Mouse (Mus musculus): ENCODE measurements around the gene Cpa1. TPM values are rescaled to one million over a fixed set of nuclear protein-coding genes. Genes with fewer than 3 reads are reported as not detected.
A peak's percentile ranks its signal among the peaks of the same experiment; 100 is the strongest.

The Cpa1 gene
- polyA plus RNA-seq, 1 experiment from 2014 or later, result 0.42 TPM

DNA sequence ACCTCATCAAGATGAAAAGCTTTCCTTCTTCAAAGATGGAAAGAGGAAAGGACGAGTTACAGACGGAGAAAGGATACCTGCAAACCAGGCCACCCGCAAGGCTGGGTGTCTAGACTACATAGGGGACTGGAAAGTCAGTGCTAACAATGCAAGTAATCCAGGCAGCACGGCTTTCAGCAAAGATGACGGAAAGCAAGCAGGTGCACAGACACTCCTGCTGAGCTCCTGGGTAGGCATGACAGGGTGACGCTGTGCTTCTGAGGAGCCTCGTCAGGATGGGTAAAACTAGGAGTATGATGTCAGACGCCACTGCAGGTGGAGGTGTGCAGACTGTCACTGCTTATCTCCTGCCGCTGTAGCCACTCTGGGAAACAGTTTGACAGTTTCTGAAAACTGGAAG, 38.6 kb downstream of the Cpa1 start:
- H3K36me3 ChIP-seq, result no peaks in the 10 kb centered on the region
- H3K4me2 ChIP-seq (replicated peaks), result no peak overlapping the region
- H3K27ac ChIP-seq (replicated peaks), result 0 out of 2 replicates have a peak overlapping the region, but pooled peaks have one; percentile 6
- 74% methylated on average over 9 of the region's 9 CpGs for WGBS
- no peak overlapping the region for H3K9ac ChIP-seq (replicated peaks)
- H3K4me1 ChIP-seq, result peaks cover 56% of the 10 kb centered on the region
- 0 out of 2 replicates have a peak, but pooled peaks cover 3% of the 10 kb centered on the region for H3K27me3 ChIP-seq
- ATAC-seq (ENCODE audit: low FRiP score, low read depth), result no peak
- H3K9me3 ChIP-seq, result no peaks in the 10 kb centered on the region
- H3K4me3 ChIP-seq, result no peak overlapping the region

DNA sequence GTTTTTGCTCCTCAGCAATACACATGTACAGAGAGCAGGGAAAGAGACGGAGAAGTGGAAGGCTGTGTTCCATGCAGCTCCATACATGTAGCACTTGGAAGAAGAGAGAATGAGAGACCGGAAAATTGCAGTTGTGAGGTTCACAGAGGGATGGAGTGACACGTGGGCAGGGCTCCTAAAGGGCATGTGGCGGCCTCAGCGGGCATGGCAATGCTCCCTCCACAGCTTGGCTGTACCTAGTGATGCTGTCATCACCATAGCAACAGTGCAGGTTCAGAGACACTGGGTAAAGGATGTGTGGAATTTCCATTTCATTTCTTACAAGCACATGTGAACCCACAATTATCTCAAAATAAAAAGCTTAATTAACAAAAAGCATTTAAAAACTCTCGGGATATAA, 39.5 kb downstream of the Cpa1 start:
- peak; percentile 48; the same call in 1 of the 2 replicates for ATAC-seq (ENCODE audit: low FRiP score, low read depth)
- WGBS, result 44% methylated on average over 6 of the region's 6 CpGs
- no peak overlapping the region for H3K4me3 ChIP-seq
- 0 out of 2 replicates have a peak, but pooled peaks cover 3% of the 10 kb centered on the region for H3K27me3 ChIP-seq
- H3K9ac ChIP-seq (replicated peaks), result no peak overlapping the region
- H3K9me3 ChIP-seq, result no peaks in the 10 kb centered on the region
- peak overlapping the region; percentile 56 for H3K27ac ChIP-seq (replicated peaks)
- H3K4me1 ChIP-seq, result peaks cover 54% of the 10 kb centered on the region
- H3K36me3 ChIP-seq, result no peaks in the 10 kb centered on the region
- H3K4me2 ChIP-seq (replicated peaks), result no peak overlapping the region

DNA sequence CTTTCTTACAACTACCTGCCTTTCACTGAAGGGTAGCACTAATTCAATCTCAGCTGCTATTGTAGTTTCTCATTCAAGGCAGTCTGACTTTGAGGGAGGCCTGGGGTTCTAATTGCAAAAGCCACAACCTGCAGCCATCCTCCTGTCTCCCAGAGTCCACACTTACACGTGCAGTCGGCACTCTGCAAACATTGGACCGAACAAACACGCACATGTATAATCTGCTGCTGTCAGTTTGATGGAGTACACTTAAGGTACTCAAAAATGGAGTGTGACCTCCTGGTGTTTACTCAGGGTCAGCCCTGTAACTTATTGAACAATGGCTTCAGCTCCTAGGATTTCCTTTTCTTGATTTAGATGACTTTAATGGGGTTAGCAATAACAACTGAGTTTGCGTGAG, 40.5 kb downstream of the Cpa1 start:
- H3K27ac ChIP-seq (replicated peaks), result no peak overlapping the region
- WGBS, result 61% methylated on average over 5 of the region's 5 CpGs
- no peaks in the 10 kb centered on the region for H3K36me3 ChIP-seq
- H3K27me3 ChIP-seq, result 0 out of 2 replicates have a peak, but pooled peaks cover 3% of the 10 kb centered on the region
- no peak overlapping the region for H3K9ac ChIP-seq (replicated peaks)
- H3K4me1 ChIP-seq, result peaks cover 43% of the 10 kb centered on the region
- H3K4me3 ChIP-seq, result no peak overlapping the region
- ATAC-seq (ENCODE audit: low FRiP score, low read depth), result no peak
- H3K9me3 ChIP-seq, result no peaks in the 10 kb centered on the region
- no peak overlapping the region for H3K4me2 ChIP-seq (replicated peaks)

DNA sequence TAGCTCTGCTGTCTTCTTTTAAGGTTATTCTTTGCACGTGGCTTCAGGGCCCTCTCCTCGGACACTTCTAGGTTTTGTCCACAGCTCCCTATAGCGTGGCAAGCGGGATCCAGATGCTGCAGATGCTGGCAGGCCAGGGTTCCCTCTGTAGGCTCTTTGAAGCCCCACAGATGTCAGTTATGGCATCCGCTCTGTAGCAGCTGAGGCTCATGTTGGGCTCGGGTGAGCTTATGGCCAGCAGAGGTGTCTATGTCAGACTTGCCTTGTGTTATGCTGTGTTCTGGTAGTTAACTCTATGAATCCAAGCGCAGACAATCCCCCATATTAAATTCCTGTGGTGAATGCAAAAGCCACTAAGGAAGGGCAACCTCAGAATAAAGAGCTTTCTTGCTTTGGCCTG, 41.4 kb downstream of the Cpa1 start:
- ATAC-seq (ENCODE audit: low FRiP score, low read depth), result no peak
- H3K4me2 ChIP-seq (replicated peaks), result no peak overlapping the region
- no peak overlapping the region for H3K9ac ChIP-seq (replicated peaks)
- peaks cover 35% of the 10 kb centered on the region for H3K4me1 ChIP-seq
- no peaks in the 10 kb centered on the region for H3K36me3 ChIP-seq
- H3K9me3 ChIP-seq, result no peaks in the 10 kb centered on the region
- 0 out of 2 replicates have a peak, but pooled peaks cover 3% of the 10 kb centered on the region for H3K27me3 ChIP-seq
- H3K4me3 ChIP-seq, result no peak overlapping the region
- WGBS, result 75% methylated on average over 7 of the region's 7 CpGs
- no peak overlapping the region for H3K27ac ChIP-seq (replicated peaks)

DNA sequence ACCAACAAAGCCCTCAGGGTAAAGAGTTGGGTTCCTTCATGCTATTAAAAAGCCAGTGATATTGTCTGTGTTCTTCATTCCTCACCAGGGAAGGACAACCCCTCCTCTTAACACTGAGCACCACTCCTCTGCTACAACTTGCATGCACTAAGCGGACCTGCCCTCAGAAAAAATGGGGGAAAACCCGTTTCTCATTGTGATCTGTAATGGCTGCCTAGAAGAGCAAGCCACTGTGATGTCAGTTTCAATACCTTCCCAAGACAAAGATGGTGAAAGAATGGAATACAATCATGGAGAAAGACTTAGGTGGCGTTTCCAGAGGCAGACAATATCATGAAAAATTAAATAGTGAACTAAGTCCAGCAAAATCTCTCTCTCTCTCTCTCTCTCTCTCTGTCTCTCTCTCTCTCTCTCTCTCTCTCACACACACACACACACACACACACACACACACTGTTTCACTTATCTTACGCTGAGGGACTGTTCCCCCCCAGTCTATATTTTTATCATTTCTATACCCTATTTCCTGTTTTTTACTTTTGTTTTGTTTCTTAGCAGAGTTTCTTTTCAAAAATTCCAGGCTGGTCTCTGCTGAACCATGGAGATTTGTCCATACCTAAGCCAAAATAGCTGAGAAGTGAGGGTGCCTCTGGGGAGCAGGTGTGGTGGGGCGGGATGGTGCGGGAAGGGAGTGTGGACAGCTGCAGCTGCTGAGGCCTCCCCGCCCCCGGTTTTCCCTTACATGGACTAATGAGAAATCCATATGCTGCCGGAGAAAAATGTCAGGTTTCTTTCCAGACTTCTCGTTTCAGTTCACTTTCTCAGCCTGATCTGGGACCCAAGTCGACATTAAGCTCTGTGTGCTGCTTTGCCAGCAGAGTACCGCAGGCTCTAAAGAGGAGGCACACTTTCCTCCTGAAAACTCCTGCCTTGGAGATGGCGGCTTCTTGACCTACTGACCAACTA, 43.2 kb downstream of the Cpa1 start:
- H3K9ac ChIP-seq (replicated peaks), result 0 out of 2 replicates have a peak overlapping the region, but pooled peaks have one; percentile 15

DNA sequence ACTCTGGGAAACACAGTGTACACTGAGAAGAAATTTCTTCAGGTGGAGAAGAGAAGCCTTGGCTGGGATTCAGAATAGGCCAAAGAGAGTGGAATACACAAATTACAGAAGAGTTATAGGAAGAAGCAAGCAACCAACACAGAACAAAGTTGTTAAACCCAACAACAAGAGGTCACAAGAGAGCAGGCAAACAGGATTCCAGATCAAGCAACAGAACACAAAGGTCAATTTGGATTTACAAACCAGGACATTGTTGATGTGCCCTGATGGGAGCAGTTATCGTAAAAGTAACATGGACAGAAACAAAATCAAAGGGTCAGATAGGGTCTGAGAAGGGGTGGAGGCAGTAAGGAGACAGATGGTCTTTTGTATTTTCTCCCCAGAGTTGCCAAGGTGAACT, 45.6 kb downstream of the Cpa1 start:
- 83% methylated on average over 1 of the region's 1 CpGs for WGBS
- ATAC-seq (ENCODE audit: low FRiP score, low read depth), result no peak

More for the DNA sequence above, 43.2 kb downstream of the Cpa1 start:
- Histone ChIP-seq H3K4me1 (peaks cover 26% of the 10 kb centered on the region), H3K4me3 (no peak overlapping the region), H3K27ac (replicated peaks) (peak overlapping the region; percentile 26), H3K36me3 (no peaks in the 10 kb centered on the region), H3K27me3 (0 out of 2 replicates have a peak, but pooled peaks cover 3% of the 10 kb centered on the region), H3K4me2 (replicated peaks) (no peak overlapping the region), H3K9me3 (no peaks in the 10 kb centered on the region)
- ATAC-seq (ENCODE audit: low FRiP score, low read depth), result no peak
- 72% methylated on average over 13 of the region's 13 CpGs for WGBS

DNA sequence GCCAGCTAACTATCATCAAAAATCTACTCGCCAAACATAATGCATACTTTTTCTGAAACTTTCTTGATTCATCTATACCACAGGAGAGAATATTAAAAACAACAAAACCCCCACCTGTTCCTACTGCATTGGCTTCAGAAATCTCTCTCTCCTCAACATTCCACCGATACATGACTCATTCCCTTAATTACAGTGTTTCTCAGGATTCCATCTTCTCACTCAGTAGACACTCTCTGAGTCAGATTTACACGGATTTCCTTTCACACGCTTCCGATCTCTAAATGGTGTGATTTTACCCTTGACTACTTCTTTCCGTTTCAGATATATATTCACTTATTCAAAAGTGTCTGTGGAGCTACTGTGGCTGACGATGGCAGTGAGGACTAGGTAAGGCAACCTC, 48.2 kb downstream of the Cpa1 start:
- no peak for ATAC-seq (ENCODE audit: low FRiP score, low read depth)
- H3K9ac ChIP-seq (replicated peaks), result no peak overlapping the region
- H3K36me3 ChIP-seq, result no peaks in the 10 kb centered on the region
- H3K27me3 ChIP-seq, result no peaks in the 10 kb centered on the region
- no peaks in the 10 kb centered on the region for H3K9me3 ChIP-seq
- H3K27ac ChIP-seq (replicated peaks), result no peak overlapping the region
- no peak overlapping the region for H3K4me3 ChIP-seq
- 94% methylated on average over 7 of the region's 7 CpGs for WGBS
- H3K4me1 ChIP-seq, result peaks cover 8% of the 10 kb centered on the region
- no peak overlapping the region for H3K4me2 ChIP-seq (replicated peaks)

More for the DNA sequence above, 45.6 kb downstream of the Cpa1 start:
- no peaks in the 10 kb centered on the region for H3K9me3 ChIP-seq
- H3K27me3 ChIP-seq, result no peaks in the 10 kb centered on the region
- H3K9ac ChIP-seq (replicated peaks), result no peak overlapping the region
- H3K4me1 ChIP-seq, result peaks cover 11% of the 10 kb centered on the region
- H3K36me3 ChIP-seq, result no peaks in the 10 kb centered on the region
- H3K4me3 ChIP-seq, result no peak overlapping the region
- no peak overlapping the region for H3K27ac ChIP-seq (replicated peaks)
- H3K4me2 ChIP-seq (replicated peaks), result no peak overlapping the region

DNA sequence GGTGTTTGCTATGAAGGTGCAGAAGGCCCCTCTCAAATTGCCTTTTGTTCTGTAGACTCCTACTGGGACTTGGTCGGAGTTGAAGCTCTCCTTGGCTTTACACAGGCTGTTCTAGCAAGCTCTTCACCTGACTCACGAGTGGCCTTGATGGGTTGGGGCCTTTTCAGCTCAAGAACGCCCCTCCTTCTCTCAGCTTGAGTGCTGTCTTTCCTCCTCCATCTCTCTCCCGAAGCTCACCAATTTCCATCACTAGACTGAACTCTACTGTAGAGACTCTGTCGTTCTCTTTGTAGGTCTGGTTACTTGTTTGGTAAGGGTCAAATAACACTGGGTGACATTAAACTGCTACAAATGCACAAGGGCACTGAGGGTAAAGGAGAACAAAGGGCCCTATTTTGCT, 53.8 kb downstream of the Cpa1 start:
- Histone ChIP-seq H3K27ac (replicated peaks) (peak overlapping the region; percentile 92), H3K4me2 (replicated peaks) (peak overlapping the region; percentile 58), H3K27me3 (no peaks in the 10 kb centered on the region), H3K36me3 (no peaks in the 10 kb centered on the region), H3K4me1 (peaks cover 23% of the 10 kb centered on the region), H3K4me3 (peak overlapping the region; percentile 56), H3K9ac (replicated peaks) (peak overlapping the region; percentile 49; the same call in 1 of the 2 replicates), H3K9me3 (no peaks in the 10 kb centered on the region)
- 74% methylated on average over 5 of the region's 5 CpGs for whole genome bisulfite sequencing
- no peak for ATAC-seq (ENCODE audit: low FRiP score, low read depth)

DNA sequence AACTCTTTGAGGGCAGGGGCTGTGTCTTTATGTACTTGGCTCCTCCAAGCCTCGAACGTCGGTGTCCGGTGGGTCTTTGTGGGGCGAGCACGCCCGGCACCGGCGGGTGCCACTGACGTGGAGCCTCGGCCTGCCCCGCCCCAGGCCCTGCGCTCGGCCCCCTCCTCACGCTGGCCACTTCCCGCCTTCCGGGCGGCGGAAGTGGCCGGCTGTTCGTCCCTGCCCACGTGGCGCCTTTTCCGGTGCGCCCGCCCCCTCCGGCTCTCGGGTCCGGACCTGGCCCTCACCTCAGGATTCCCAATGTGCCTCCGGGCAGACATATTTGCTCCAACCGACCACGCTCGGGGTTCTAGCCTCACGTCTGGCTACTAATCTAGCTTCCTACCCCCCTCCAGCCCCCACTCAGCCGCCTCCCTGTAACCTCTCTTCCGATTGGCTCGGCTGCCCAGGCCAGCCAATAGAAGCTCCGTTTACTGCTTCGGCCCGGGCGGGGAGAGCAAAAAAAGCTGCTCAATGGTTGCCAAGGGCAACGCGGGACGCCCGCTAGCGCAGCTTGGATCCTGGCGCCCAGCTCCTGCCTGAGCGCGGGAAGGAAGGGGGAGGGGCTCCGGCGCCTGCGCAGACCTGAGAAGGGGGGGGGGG, 54.5 kb downstream of the Cpa1 start, which contains the start of gene Cep41:
Cep41 (minus strand) TSS at position 400 of the 642 bp plus-strand sequence.
- H3K27ac ChIP-seq (replicated peaks), result peak within 1 kb of the TSS; percentile 92
- peak within 1 kb of the TSS; percentile 49 for H3K9ac ChIP-seq (replicated peaks)
- peak; percentile 98 for ATAC-seq (ENCODE audit: low FRiP score, low read depth)
- H3K4me3 ChIP-seq, result peak within 1 kb of the TSS; percentile 56
- H3K4me1 ChIP-seq, result peaks cover 23% of the 10 kb centered on the region
- H3K4me2 ChIP-seq (replicated peaks), result peak within 1 kb of the TSS; percentile 58
- WGBS, result 0% methylated on average over 48 of the region's 52 CpGs
- H3K9me3 ChIP-seq, result no peaks in the 10 kb centered on the region
- H3K27me3 ChIP-seq, result no peaks in the 10 kb centered on the region
- no peaks in the 10 kb centered on the region for H3K36me3 ChIP-seq

DNA sequence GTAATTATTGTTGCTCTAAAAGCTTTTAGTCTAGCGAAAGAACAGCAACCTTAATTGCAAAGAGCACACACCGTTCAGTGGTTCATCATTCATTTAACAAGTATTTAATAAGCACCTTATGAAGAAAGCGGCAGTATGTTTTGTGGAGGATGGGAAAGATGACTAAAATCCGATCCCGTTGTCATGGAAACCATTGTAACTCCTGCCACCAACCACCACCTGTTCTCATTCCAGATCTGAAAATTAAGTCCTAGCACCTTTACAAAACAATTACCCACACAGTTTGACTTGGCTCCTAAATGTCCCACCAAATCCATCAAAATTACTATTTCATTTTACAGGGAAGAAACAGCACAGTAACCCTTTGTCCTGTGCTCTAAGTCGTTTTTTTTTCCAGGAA, 55.2 kb downstream of the Cpa1 start:
- Histone ChIP-seq H3K9me3 (no peaks in the 10 kb centered on the region), H3K9ac (replicated peaks) (peak overlapping the region; percentile 32; the same call in 1 of the 2 replicates), H3K27ac (replicated peaks) (peak overlapping the region; percentile 92), H3K27me3 (no peaks in the 10 kb centered on the region), H3K36me3 (no peaks in the 10 kb centered on the region), H3K4me2 (replicated peaks) (peak overlapping the region; percentile 58), H3K4me1 (peaks cover 23% of the 10 kb centered on the region), H3K4me3 (peak overlapping the region; percentile 56)
- 20% methylated on average over 6 of the region's 6 CpGs for WGBS
- ATAC-seq (ENCODE audit: low FRiP score, low read depth), result peak; percentile 5; the same call in 1 of the 2 replicates
